Mouse (Mus musculus) liver, embryonic 14.5 days (tissue): ENCODE measurements at regions not wholly inside any gene's neighbourhood (a gene's known extent, or its start where the extent isn't known, plus 50 kb on each side); places are given as distances from the start of the nearest gene placed in this dataset.

Experiments
- ATAC-seq: fragments of 200-750 bp; cut with Nextera tagmentation; 2 replicates; pipeline ENCODE4 v1.8.0; 2017; ENCODE audit warnings: moderate number of reproducible peaks, mild to moderate bottlenecking, moderate library complexity; ENCODE audit not compliant: insufficient read depth
- DNase-seq, 3 experiments: peaks; one replicate each; pipeline ENCODE4 v3.0.0-alpha.2; 2012 to 2013; ENCODE audit warnings: low read depth in 3 of 3, low spot score in 3 of 3
- H3K27ac ChIP-seq: fragments of 300-500 bp; sonication (generic); 2 replicates; pipeline ENCODE4 v1.5.1; 2014; ENCODE audit warnings: moderate library complexity, mild to moderate bottlenecking, control low read depth, inconsistent platforms
- H3K27me3 ChIP-seq: fragments of 300-500 bp; sonication (generic); 2 replicates; pipeline ENCODE4 v1.6.1; 2014; ENCODE audit warnings: mild to moderate bottlenecking, low read length, moderate library complexity; ENCODE audit not compliant: control insufficient read depth, insufficient read depth
- H3K36me3 ChIP-seq: fragments of 300-500 bp; sonication (generic); replicated peaks from 2 replicates; pipeline ENCODE4 v1.6.1; 2014; ENCODE audit warnings: low read depth; ENCODE audit not compliant: control insufficient read depth, insufficient read depth
- H3K4me1 ChIP-seq, 2 experiments: fragments of 200-500 bp in 1 of 2; fragments of 300-500 bp in 1 of 2; sonication (generic) in 1 of 2; replicated peaks; 2 replicates each; pipeline ENCODE4 v1.6.1; 2012 to 2014; ENCODE audit warnings: antibody characterized with exemption in 1 of 2, inconsistent platforms in 1 of 2, low read length in 1 of 2; ENCODE audit not compliant: control insufficient read depth in 2 of 2, insufficient read depth in 2 of 2
- H3K4me2 ChIP-seq: fragments of 300-500 bp; sonication (generic); 2 replicates; pipeline ENCODE4 v1.6.1; 2014; ENCODE audit warnings: low read depth, mild to moderate bottlenecking, control low read depth, moderate library complexity
- H3K4me3 ChIP-seq, 2 experiments: fragments of 200-500 bp in 1 of 2; fragments of 300-500 bp in 1 of 2; sonication (generic) in 1 of 2; 2 replicates each; pipeline ENCODE4 v1.5.1; 2012 to 2014; ENCODE audit warnings: low read depth in 2 of 2, low read length in 2 of 2, mild to moderate bottlenecking in 2 of 2, control low read depth in 1 of 2, inconsistent platforms in 1 of 2, moderate library complexity in 1 of 2; ENCODE audit not compliant: insufficient read depth in 1 of 2
- H3K9ac ChIP-seq: fragments of 300-500 bp; sonication (generic); replicated peaks from 2 replicates; pipeline ENCODE4 v1.6.1; 2014; ENCODE audit warnings: mild to moderate bottlenecking, control low read depth, moderate library complexity
- H3K9me3 ChIP-seq: fragments of 300-500 bp; sonication (generic); 2 replicates; pipeline ENCODE4 v1.6.1; 2016; ENCODE audit warnings: low read length, mixed read lengths; ENCODE audit not compliant: control insufficient read depth
- CTCF ChIP-seq: IDR thresholded peaks from 2 replicates; pipeline ENCODE4 v1.5.1; 2016; ENCODE audit warnings: antibody characterized with exemption, low read depth, control low read depth
- EP300 ChIP-seq: IDR thresholded peaks from 2 replicates; pipeline ENCODE4 v1.6.1; 2016; ENCODE audit warnings: antibody characterized with exemption, low read depth
- WGBS: fragments of 180-500 bp; shearing (Covaris S2); extraction: QIAGEN DNeasy Blood & Tissue Kit; methylation state at CpG from one replicate; pipeline ENCODE4 v1.1.7; 2014; ENCODE audit not compliant: insufficient replicate concordance; 5-methylcytosine and 5-hydroxymethylcytosine counted together

DNA sequence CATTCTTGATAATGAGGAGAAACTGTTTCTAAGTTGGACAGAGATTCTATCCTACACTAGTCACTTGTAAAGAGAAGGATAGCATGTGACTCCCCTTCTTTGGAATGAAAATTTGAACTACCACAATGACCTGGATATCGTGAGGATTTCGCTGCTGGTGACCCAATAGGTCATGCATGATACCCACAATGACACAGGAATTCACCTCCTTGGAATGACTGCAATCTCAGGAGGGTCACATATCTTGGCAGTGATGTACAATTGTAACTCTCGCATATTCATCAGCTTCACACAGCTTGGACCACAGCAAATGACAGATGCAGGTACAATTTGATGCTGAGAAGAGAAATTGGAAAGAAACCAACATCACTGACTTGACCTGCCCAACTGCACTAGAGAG lies 210.9 kb upstream of the Cd180 start:
- no peak overlapping the region for H3K9ac ChIP-seq
- H3K4me2 ChIP-seq, result no peak overlapping the region
- no peaks in the 10 kb centered on the region for H3K36me3 ChIP-seq
- H3K4me3 ChIP-seq, result no peak overlapping the region
- H3K4me1 ChIP-seq, result no peaks in the 10 kb centered on the region
- H3K27me3 ChIP-seq, result no peaks in the 10 kb centered on the region
- H3K9me3 ChIP-seq, result no peaks in the 10 kb centered on the region
- H3K27ac ChIP-seq, result no peak overlapping the region
- TF ChIP-seq EP300 (no peak), CTCF (no peak)
- no peak for ATAC-seq
- 59% methylated on average over 3 of the region's 3 CpGs for WGBS
- no peak for DNase-seq

- Histone ChIP-seq H3K9ac (no peak overlapping the region), H3K9me3 (no peaks in the 10 kb centered on the region), H3K36me3 (no peaks in the 10 kb centered on the region), H3K4me1 (no peaks in the 10 kb centered on the region), H3K27me3 (no peaks in the 10 kb centered on the region), H3K4me2 (no peak overlapping the region), H3K4me3 (no peak overlapping the region), H3K27ac (no peak overlapping the region)
- TF ChIP-seq CTCF, result no peak
- TF ChIP-seq EP300, result no peak
- no peak for DNase-seq
- 56% methylated on average over 4 of the region's 4 CpGs for WGBS
- ATAC-seq, result no peak
Observed at GRCm38 (mm10) chr13:102487416-102488097, 205.8 kb upstream of the Cd180 start.

- no peaks in the 10 kb centered on the region for H3K36me3 ChIP-seq
- WGBS, result 71% methylated on average over 4 of the region's 4 CpGs
- no peak for TF ChIP-seq EP300
- TF ChIP-seq CTCF, result no peak
Observed at GRCm38 (mm10) chr13:102491370-102491769, 202.0 kb upstream of the Cd180 start.

DNA sequence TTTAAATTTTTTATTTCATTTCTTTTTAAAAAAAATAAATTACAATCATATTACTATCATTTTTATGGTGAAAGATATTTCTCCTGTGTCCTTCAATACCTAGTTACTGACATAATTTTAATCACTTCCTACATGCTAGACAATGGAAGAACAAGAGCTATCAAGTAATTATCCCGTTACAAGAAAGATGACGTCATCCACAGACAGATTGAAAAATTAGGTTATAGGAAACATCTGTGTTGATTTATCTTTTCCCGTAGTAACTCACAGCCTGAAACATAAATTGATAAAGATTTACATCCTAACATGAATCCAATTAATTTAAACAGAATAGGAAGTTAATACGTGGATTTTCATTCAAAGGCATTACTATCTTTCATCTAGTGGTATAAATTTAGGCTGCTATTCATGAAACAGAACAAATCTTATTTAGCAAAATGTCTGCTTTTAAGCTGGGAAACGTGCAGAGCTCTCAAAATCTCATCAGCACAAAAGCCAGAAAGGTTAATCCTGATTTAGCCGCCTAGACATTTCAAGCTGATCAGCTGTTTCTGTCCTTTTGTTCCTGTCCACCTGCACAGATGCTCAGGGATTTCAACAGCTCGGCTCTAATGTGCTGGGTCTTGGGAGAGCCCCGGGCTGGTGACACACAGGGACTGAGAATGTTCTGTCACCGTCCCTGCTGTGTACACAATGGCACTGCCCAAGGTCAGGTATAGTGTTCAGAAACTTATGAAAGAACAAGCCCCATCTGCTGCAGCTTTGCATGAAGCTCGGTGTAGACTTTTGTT lies 189.0 kb upstream of the Cd180 start:
- no peak overlapping the region for H3K27ac ChIP-seq

More at GRCm38 (mm10) chr13:102491370-102491769, 202.0 kb upstream of the Cd180 start:
- Histone ChIP-seq H3K4me3 (no peak overlapping the region), H3K27me3 (no peaks in the 10 kb centered on the region), H3K9ac (no peak overlapping the region), H3K9me3 (no peaks in the 10 kb centered on the region), H3K4me1 (no peaks in the 10 kb centered on the region), H3K27ac (no peak overlapping the region), H3K4me2 (no peak overlapping the region)
- no peak for DNase-seq
- no peak for ATAC-seq

DNA sequence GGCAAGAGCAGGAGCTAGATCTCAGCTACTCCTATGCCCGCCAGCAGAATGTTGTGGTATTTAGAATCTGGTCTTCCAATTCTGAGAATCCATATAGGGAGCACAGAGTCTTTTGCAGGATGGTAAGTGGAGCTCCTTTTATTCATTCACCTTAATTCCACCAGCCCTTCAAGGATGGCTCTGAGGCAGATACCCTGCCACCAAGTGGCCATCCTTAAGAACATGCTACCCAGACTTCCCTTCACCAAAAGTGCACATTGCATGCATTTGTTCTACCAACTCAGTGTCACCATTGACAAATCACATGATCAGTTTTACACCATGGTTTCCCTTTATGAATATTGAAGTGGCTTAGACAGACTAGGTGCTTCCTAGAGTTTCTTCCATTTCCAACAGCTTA lies 186.1 kb upstream of the Cd180 start:
- H3K9ac ChIP-seq, result no peak overlapping the region
- no peak for DNase-seq
- no peak overlapping the region for H3K4me3 ChIP-seq
- ATAC-seq, result no peak
- no peaks in the 10 kb centered on the region for H3K27me3 ChIP-seq
- no peak; the same call in 1 of the 2 replicates for TF ChIP-seq CTCF
- TF ChIP-seq EP300, result no peak
- no peaks in the 10 kb centered on the region for H3K9me3 ChIP-seq
- H3K4me2 ChIP-seq, result no peak overlapping the region
- no peaks in the 10 kb centered on the region for H3K4me1 ChIP-seq
- WGBS, result 38% methylated on average over 1 of the region's 1 CpGs
- H3K36me3 ChIP-seq, result no peaks in the 10 kb centered on the region
- no peak overlapping the region for H3K27ac ChIP-seq

More for the DNA sequence above, 189.0 kb upstream of the Cd180 start:
- no peak for TF ChIP-seq CTCF
- no peak for TF ChIP-seq EP300
- Histone ChIP-seq H3K27me3 (no peaks in the 10 kb centered on the region), H3K9ac (no peak overlapping the region), H3K36me3 (no peaks in the 10 kb centered on the region), H3K4me2 (no peak overlapping the region), H3K4me1 (no peaks in the 10 kb centered on the region), H3K4me3 (no peak overlapping the region), H3K9me3 (no peaks in the 10 kb centered on the region)
- WGBS, result 53% methylated on average over 10 of the region's 10 CpGs
- ATAC-seq (no peak), DNase-seq (no peak)
